12 mouse cellular contexts compared by ENCODE assay signal in the genomic region with DNA sequence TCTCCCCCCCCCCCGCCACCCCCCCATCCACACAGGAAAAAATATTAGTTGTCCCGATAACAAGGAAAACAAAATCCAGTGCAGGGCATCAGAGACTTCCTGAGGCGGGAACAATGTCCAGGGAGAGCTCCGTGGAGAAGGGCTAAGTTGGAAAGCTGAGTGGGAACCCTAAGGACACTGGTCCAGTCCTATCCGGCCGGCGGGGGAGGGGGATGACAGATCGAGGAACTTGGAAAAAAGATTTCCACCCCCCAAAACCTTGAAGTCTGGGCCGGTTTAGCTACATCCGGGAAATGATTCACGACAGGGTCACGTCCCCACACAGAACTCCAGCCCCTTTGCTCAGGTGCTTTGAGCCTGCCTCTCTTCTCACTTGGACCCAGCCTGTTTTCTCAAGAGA. TPM values are rescaled to one million over a fixed set of nuclear protein-coding genes. Genes with fewer than 3 reads are reported as not detected.
DNase-seq lines count a peak whose midpoint lies in the region; ATAC-seq and TF ChIP-seq lines count a peak whose summit lies in the region.
"Had no signal": no experiment of that assay in that cellular context is flagged by ENCODE, and none has a peak within 500 bp of the region (broad histone marks: within the 10 kb centered on the region; RNA-seq: fewer than 3 reads in every experiment).

No protein-coding gene starts in this region.

- peak; percentile 57 to 78 for DNase-seq in adrenal gland, postnatal 36 days
- peak; percentile 22 for DNase-seq in embryonic facial prominence, embryonic 11.5 days (ENCODE audit: low spot score)
- peak; percentile 63 for DNase-seq in kidney, adult 18-20 months
- no peak for DNase-seq in urinary bladder, postnatal 25 days (ENCODE audit: low spot score)
- DNase-seq in cerebellum, adult 18-20 months: no peak
- DNase-seq in midbrain, postnatal 0 days (ENCODE audit: low spot score): no peak
- DNase-seq: left cerebral cortex, postnatal 4 days; thymus, postnatal 36 days had no signal

- H3K4me2 ChIP-seq in embryonic facial prominence, embryonic 11.5 days (ENCODE audit: low read depth, low read length): no peak overlapping the region
- H3K4me2 ChIP-seq in liver, embryonic 16.5 days (ENCODE audit: low read depth, low read length): no peak overlapping the region
- no peak overlapping the region for H3K4me2 ChIP-seq in midbrain, postnatal 0 days (ENCODE audit: low read depth, low read length, poor library complexity, severe bottlenecking)
- H3K4me2 ChIP-seq: midbrain, embryonic 12.5 days had no signal

- no peaks in the 10 kb centered on the region for H3K36me3 ChIP-seq in embryonic facial prominence, embryonic 11.5 days (replicated peaks; ENCODE audit: control insufficient read depth, insufficient read depth, low read depth, low read length)
- H3K36me3 ChIP-seq in liver, embryonic 16.5 days (ENCODE audit: control insufficient read depth, insufficient read depth): no peaks in the 10 kb centered on the region
- no peaks in the 10 kb centered on the region for H3K36me3 ChIP-seq in midbrain, postnatal 0 days (ENCODE audit: insufficient read depth, low read length)
- H3K36me3 ChIP-seq: G1E; midbrain, embryonic 12.5 days had no signal

- no peak overlapping the region for H3K9ac ChIP-seq in embryonic facial prominence, embryonic 11.5 days (replicated peaks; ENCODE audit: low read length)
- no peak overlapping the region for H3K9ac ChIP-seq in liver, embryonic 16.5 days (ENCODE audit: low read depth, low read length)
- H3K9ac ChIP-seq in midbrain, postnatal 0 days (replicated peaks; ENCODE audit: low read length, poor library complexity, severe bottlenecking): no peak overlapping the region
- H3K9ac ChIP-seq: midbrain, embryonic 12.5 days had no signal

- H3K27ac ChIP-seq in embryonic facial prominence, embryonic 11.5 days (replicated peaks; ENCODE audit: low read depth, low read length): no peak overlapping the region
- H3K27ac ChIP-seq in liver, embryonic 16.5 days (ENCODE audit: low read length): no peak overlapping the region
- H3K27ac ChIP-seq in midbrain, postnatal 0 days (ENCODE audit: low read depth, low read length): no peak overlapping the region
- H3K27ac ChIP-seq: midbrain, embryonic 12.5 days had no signal

- WGBS in embryonic facial prominence, embryonic 11.5 days: 45% methylated on average over 12 of the region's 12 CpGs
- 41% methylated on average over 11 of the region's 12 CpGs for WGBS in liver, embryonic 16.5 days (ENCODE audit: insufficient replicate concordance)
- WGBS in midbrain, postnatal 0 days: 49% methylated on average over 12 of the region's 12 CpGs

- no peaks in the 10 kb centered on the region for H3K9me3 ChIP-seq in embryonic facial prominence, embryonic 11.5 days (replicated peaks; ENCODE audit: control insufficient read depth, low read length)
- H3K9me3 ChIP-seq in liver, embryonic 16.5 days (replicated peaks; ENCODE audit: control insufficient read depth, low read length): no peaks in the 10 kb centered on the region
- H3K9me3 ChIP-seq in midbrain, postnatal 0 days (ENCODE audit: low read length): no peaks in the 10 kb centered on the region
- H3K9me3 ChIP-seq: G1E had no signal

- H3K27me3 ChIP-seq in embryonic facial prominence, embryonic 11.5 days (ENCODE audit: control insufficient read depth, insufficient read depth, low read length): no peaks in the 10 kb centered on the region
- H3K27me3 ChIP-seq in liver, embryonic 16.5 days (ENCODE audit: control insufficient read depth, insufficient read depth, low read depth, low read length): no peaks in the 10 kb centered on the region
- peaks cover 21% of the 10 kb centered on the region for H3K27me3 ChIP-seq in midbrain, postnatal 0 days (ENCODE audit: insufficient read depth, low read length)

- no peaks in the 10 kb centered on the region for H3K4me1 ChIP-seq in embryonic facial prominence, embryonic 11.5 days (ENCODE audit: control insufficient read depth, insufficient read depth, low read length)
- no peaks in the 10 kb centered on the region for H3K4me1 ChIP-seq in liver, embryonic 16.5 days (ENCODE audit: control insufficient read depth, low read depth, low read length)
- H3K4me1 ChIP-seq in midbrain, postnatal 0 days (ENCODE audit: insufficient read depth, low read length): no peaks in the 10 kb centered on the region

- H3K4me3 ChIP-seq in embryonic facial prominence, embryonic 11.5 days (ENCODE audit: low read depth, low read length): no peak overlapping the region
- no peak overlapping the region for H3K4me3 ChIP-seq in liver, embryonic 16.5 days (ENCODE audit: low read depth, low read length)
- H3K4me3 ChIP-seq in midbrain, postnatal 0 days (ENCODE audit: low read depth, low read length): no peak overlapping the region
- H3K4me3 ChIP-seq: midbrain, embryonic 12.5 days had no signal

- TF ChIP-seq CTCF in midbrain, postnatal 0 days (IDR thresholded peaks at IDR 0.05): no peak

- ATAC-seq in embryonic facial prominence, embryonic 11.5 days (replicated peaks; ENCODE audit: insufficient number of reproducible peaks, low FRiP score, low TSS enrichment, low read depth): no peak
- peak; percentile 57; the same call in 1 of the 2 replicates for ATAC-seq in liver, embryonic 16.5 days (ENCODE audit: low read depth)
- ATAC-seq in midbrain, postnatal 0 days (ENCODE audit: low FRiP score): no peak

RNA-seq across cellular contexts. Expression of a gene that starts 14.0 kb away (rescaled TPM):
- 10 to 100 TPM in 1 of 2 experiments, 1 to 10 TPM in 1; 7.2 to 10.6 TPM for total RNA-seq in adrenal gland, postnatal 36 days (2021)
- polyA plus RNA-seq in embryonic facial prominence, embryonic 11.5 days (2014; fragmentation: Nextera tagmentation; extraction: Ambion mirVana): 2.9 and 3.2 TPM in 2 replicates
- 2.0 and 2.1 TPM in 2 replicates for polyA plus RNA-seq in liver, embryonic 16.5 days (2015; fragmentation: Nextera tagmentation; extraction: Ambion mirVana)
- 3.9 TPM in 2 replicates for total RNA-seq in midbrain, postnatal 0 days (2014; rRNA removed)
- 2.3 and 2.6 TPM in 2 replicates for polyA plus RNA-seq in midbrain, postnatal 0 days (2015; fragmentation: Nextera tagmentation; extraction: Ambion mirVana)
- total RNA-seq: granulocyte monocyte progenitor cell, adult 5-6 weeks had no signal

RNA-seq across cellular contexts. Expression of a gene that starts 23.0 kb away (rescaled TPM):
- total RNA-seq in adrenal gland, postnatal 36 days (2021): 10 to 100 TPM; 20.4 to 24.5 TPM
- polyA plus RNA-seq in embryonic facial prominence, embryonic 11.5 days (2014; fragmentation: Nextera tagmentation; extraction: Ambion mirVana): 9.2 and 9.6 TPM in 2 replicates
- 5.5 and 6.3 TPM in 2 replicates for polyA plus RNA-seq in liver, embryonic 16.5 days (2015; fragmentation: Nextera tagmentation; extraction: Ambion mirVana)
- 30.1 and 36.9 TPM in 2 replicates for total RNA-seq in midbrain, postnatal 0 days (2014; rRNA removed)
- 21.4 and 21.6 TPM in 2 replicates for polyA plus RNA-seq in midbrain, postnatal 0 days (2015; fragmentation: Nextera tagmentation; extraction: Ambion mirVana)

RNA-seq across cellular contexts. Expression of a gene that starts 39.5 kb away (rescaled TPM):
- 1 to 10 TPM; 4.6 to 9.3 TPM for total RNA-seq in adrenal gland, postnatal 36 days (2021)
- 0.34 and 0.46 TPM in 2 replicates for polyA plus RNA-seq in embryonic facial prominence, embryonic 11.5 days (2014; fragmentation: Nextera tagmentation; extraction: Ambion mirVana)
- polyA plus RNA-seq in liver, embryonic 16.5 days (2015; fragmentation: Nextera tagmentation; extraction: Ambion mirVana): 6.2 and 8.5 TPM in 2 replicates
- 9.5 and 18.7 TPM in 2 replicates for total RNA-seq in midbrain, postnatal 0 days (2014; rRNA removed)
- 10.2 and 13.5 TPM in 2 replicates for polyA plus RNA-seq in midbrain, postnatal 0 days (2015; fragmentation: Nextera tagmentation; extraction: Ambion mirVana)
- total RNA-seq: G1E; granulocyte monocyte progenitor cell, adult 5-6 weeks had no signal
- polyA plus RNA-seq: G1E had no signal

RNA-seq across cellular contexts. Expression of a gene that starts 40.5 kb away (rescaled TPM):
- total RNA-seq in adrenal gland, postnatal 36 days (2021): under 1 TPM; 0.36 to 0.60 TPM
- 2.2 and 2.3 TPM in 2 replicates for polyA plus RNA-seq in embryonic facial prominence, embryonic 11.5 days (2014; fragmentation: Nextera tagmentation; extraction: Ambion mirVana)
- polyA plus RNA-seq in liver, embryonic 16.5 days (2015; fragmentation: Nextera tagmentation; extraction: Ambion mirVana): 0.20 TPM in 1 of 2 replicates, not detected in the other
- 24.5 and 32.7 TPM in 2 replicates for total RNA-seq in midbrain, postnatal 0 days (2014; rRNA removed)
- polyA plus RNA-seq in midbrain, postnatal 0 days (2015; fragmentation: Nextera tagmentation; extraction: Ambion mirVana): 37.7 and 43.7 TPM in 2 replicates
- polyA plus RNA-seq: G1E had no signal

Comparison
In these comparisons a context has a peak if more than half of its experiments do, and no peak if none do; other contexts are left out.
1. DNase-seq: peak in adrenal gland, postnatal 36 days (2 of 2), embryonic facial prominence, embryonic 11.5 days (single experiment) and kidney, adult 18-20 months (single experiment); none in urinary bladder, postnatal 25 days (single experiment), cerebellum, adult 18-20 months (0 of 2) and midbrain, postnatal 0 days (single experiment).